Mouse (Mus musculus) liver, postnatal 0 days (tissue): ENCODE measurements around the gene Lck. TPM values are rescaled to one million over a fixed set of nuclear protein-coding genes. Genes with fewer than 3 reads are reported as not detected.

Experiments
- ATAC-seq: fragments of 200-750 bp; cut with Nextera tagmentation; 2 replicates; pipeline ENCODE4 v1.8.0; 2017; ENCODE audit warnings: mild to moderate bottlenecking, moderate library complexity
- DNase-seq: peaks from one replicate; pipeline ENCODE4 v3.0.0-alpha.2; 2016
- H3K27ac ChIP-seq: fragments of 300-500 bp; sonication (generic); 2 replicates; pipeline ENCODE4 v1.5.1; 2014; ENCODE audit warnings: antibody characterized with exemption, moderate library complexity, mild to moderate bottlenecking, low read depth
- H3K27me3 ChIP-seq: fragments of 300-500 bp; sonication (generic); 2 replicates; pipeline ENCODE4 v1.6.1; 2014; ENCODE audit warnings: low read length, control low read depth, mixed read lengths; ENCODE audit not compliant: insufficient read depth
- H3K36me3 ChIP-seq: fragments of 300-500 bp; sonication (generic); replicated peaks from 2 replicates; pipeline ENCODE4 v1.6.1; 2014; ENCODE audit warnings: mild to moderate bottlenecking, control low read depth, low read length, moderate library complexity, mixed read lengths; ENCODE audit not compliant: insufficient read depth
- H3K4me1 ChIP-seq: fragments of 300-500 bp; sonication (generic); 2 replicates; pipeline ENCODE4 v1.6.1; 2014; ENCODE audit warnings: antibody characterized with exemption, mild to moderate bottlenecking, control low read depth; ENCODE audit not compliant: insufficient read depth
- H3K4me2 ChIP-seq: fragments of 300-500 bp; sonication (generic); 2 replicates; pipeline ENCODE4 v1.6.1; 2014; ENCODE audit warnings: low read depth, mild to moderate bottlenecking, low read length, moderate library complexity, mixed read lengths
- H3K4me3 ChIP-seq: fragments of 300-500 bp; sonication (generic); 2 replicates; pipeline ENCODE4 v1.5.1; 2014; ENCODE audit warnings: low read depth, low read length
- H3K9ac ChIP-seq: fragments of 300-500 bp; sonication (generic); replicated peaks from 2 replicates; pipeline ENCODE4 v1.6.1; 2014; ENCODE audit warnings: mild to moderate bottlenecking, moderate library complexity
- H3K9me3 ChIP-seq: fragments of 300-500 bp; sonication (generic); 2 replicates; pipeline ENCODE4 v1.6.1; 2016; ENCODE audit warnings: mild to moderate bottlenecking, control low read depth, low read length, mixed read lengths
- CTCF ChIP-seq: sonication (generic); IDR thresholded peaks from 2 replicates; pipeline ENCODE4 v1.5.1; 2016; ENCODE audit warnings: antibody characterized with exemption, low read depth
- EP300 ChIP-seq: IDR thresholded peaks from 2 replicates; pipeline ENCODE4 v1.6.1; 2016; ENCODE audit warnings: antibody characterized with exemption, low read depth, mild to moderate bottlenecking
- WGBS: fragments of 180-500 bp; shearing (Covaris S2); extraction: QIAGEN DNeasy Blood & Tissue Kit; methylation state at CpG from one replicate; pipeline ENCODE4 v1.1.7; 2014; ENCODE audit not compliant: insufficient replicate concordance; 5-methylcytosine and 5-hydroxymethylcytosine counted together
- polyA plus RNA-seq: library from polyadenylated mRNA; unstranded; fragments of >200 nt; fragmentation: Nextera tagmentation; extraction: Ambion mirVana; gene quantifications from 2 replicates; pipeline ENCODE4 v1.2.1, GENCODE M21; 2015

Gene Lck
- polyA plus RNA-seq, 1 experiment from 2014 or later = 3.4 TPM

- TF ChIP-seq CTCF = no peak
- TF ChIP-seq EP300 = no peak
- Histone ChIP-seq H3K4me1 (peaks cover 5% of the 10 kb centered on the region; the same call in 1 of the 2 replicates), H3K9me3 (no peaks in the 10 kb centered on the region), H3K9ac (no peak overlapping the region), H3K4me2 (no peak overlapping the region), H3K27ac (no peak overlapping the region), H3K27me3 (no peaks in the 10 kb centered on the region), H3K4me3 (no peak overlapping the region), H3K36me3 (peaks cover 26% of the 10 kb centered on the region)
- ATAC-seq (no peak), DNase-seq (no peak)
- WGBS = 60% methylated on average over 4 of the region's 4 CpGs
Observed at GRCm38 (mm10) chr4:129610472-129610871, 37.0 kb upstream of the Lck start.

GRCm38 (mm10) chr4:129610026-129610425 lies 36.6 kb upstream of the Lck start:
- H3K9ac ChIP-seq = no peak overlapping the region
- 76% methylated on average over 4 of the region's 4 CpGs for WGBS
- ATAC-seq = no peak
- no peak for DNase-seq
- no peaks in the 10 kb centered on the region for H3K27me3 ChIP-seq
- peaks cover 29% of the 10 kb centered on the region for H3K36me3 ChIP-seq
- H3K4me2 ChIP-seq = no peak overlapping the region
- no peak overlapping the region for H3K27ac ChIP-seq
- no peak overlapping the region for H3K4me3 ChIP-seq
- H3K4me1 ChIP-seq = peaks cover 5% of the 10 kb centered on the region; the same call in 1 of the 2 replicates
- no peak for TF ChIP-seq CTCF
- no peaks in the 10 kb centered on the region for H3K9me3 ChIP-seq

GRCm38 (mm10) chr4:129609139-129609631 lies 35.7 kb upstream of the Lck start:
- 77% methylated on average over 12 of the region's 12 CpGs for WGBS
- Histone ChIP-seq H3K9ac (no peak overlapping the region), H3K4me1 (peaks cover 5% of the 10 kb centered on the region; the same call in 1 of the 2 replicates), H3K4me3 (no peak overlapping the region), H3K27me3 (no peaks in the 10 kb centered on the region), H3K9me3 (no peaks in the 10 kb centered on the region), H3K4me2 (no peak overlapping the region), H3K27ac (no peak overlapping the region), H3K36me3 (peaks cover 37% of the 10 kb centered on the region)
- no peak; the same call in 1 of the 2 replicates for ATAC-seq
- DNase-seq = no peak
- no peak for TF ChIP-seq CTCF
- TF ChIP-seq EP300 = no peak

DNA sequence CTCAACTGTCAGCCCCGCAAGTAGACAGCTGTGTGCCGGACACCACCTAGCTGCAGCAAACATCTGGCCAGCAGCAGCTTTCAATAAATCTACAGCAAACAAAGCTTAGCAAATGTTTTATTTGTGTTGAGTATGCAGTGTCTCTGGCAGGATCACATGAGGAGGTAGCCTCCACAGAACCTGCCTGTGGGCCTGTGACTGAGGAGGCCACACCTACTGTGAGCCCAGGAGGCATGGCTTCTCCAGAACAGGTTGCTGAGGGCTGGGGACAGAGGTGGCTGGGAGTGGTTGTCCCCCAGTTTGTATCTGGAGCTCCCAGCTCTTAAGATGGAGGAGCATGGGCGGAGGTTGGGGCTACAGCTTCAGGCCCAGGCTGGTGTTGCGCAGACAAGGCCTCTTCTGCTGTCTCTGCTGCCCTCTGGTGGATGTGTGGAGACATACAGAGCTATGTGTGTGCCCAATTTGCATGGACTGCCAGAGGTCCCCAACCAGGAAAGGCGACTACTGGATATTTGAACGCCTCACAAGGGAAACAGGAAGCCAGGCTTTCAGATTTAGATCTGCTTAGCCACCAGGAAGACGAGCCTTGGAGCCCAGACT lies 35.1 kb upstream of the Lck start:
- Histone ChIP-seq H3K4me2 (no peak overlapping the region), H3K9ac (no peak overlapping the region), H3K9me3 (no peaks in the 10 kb centered on the region), H3K27me3 (no peaks in the 10 kb centered on the region), H3K36me3 (peaks cover 44% of the 10 kb centered on the region), H3K4me3 (no peak overlapping the region), H3K4me1 (peaks cover 5% of the 10 kb centered on the region; the same call in 1 of the 2 replicates), H3K27ac (peak overlapping the region; percentile 55; the same call in 1 of the 2 replicates)
- 39% methylated on average over 7 of the region's 7 CpGs for WGBS
- TF ChIP-seq EP300 (no peak), CTCF (peak; percentile 97)
- ATAC-seq (peak; percentile 91), DNase-seq (peak; percentile 88)

DNA sequence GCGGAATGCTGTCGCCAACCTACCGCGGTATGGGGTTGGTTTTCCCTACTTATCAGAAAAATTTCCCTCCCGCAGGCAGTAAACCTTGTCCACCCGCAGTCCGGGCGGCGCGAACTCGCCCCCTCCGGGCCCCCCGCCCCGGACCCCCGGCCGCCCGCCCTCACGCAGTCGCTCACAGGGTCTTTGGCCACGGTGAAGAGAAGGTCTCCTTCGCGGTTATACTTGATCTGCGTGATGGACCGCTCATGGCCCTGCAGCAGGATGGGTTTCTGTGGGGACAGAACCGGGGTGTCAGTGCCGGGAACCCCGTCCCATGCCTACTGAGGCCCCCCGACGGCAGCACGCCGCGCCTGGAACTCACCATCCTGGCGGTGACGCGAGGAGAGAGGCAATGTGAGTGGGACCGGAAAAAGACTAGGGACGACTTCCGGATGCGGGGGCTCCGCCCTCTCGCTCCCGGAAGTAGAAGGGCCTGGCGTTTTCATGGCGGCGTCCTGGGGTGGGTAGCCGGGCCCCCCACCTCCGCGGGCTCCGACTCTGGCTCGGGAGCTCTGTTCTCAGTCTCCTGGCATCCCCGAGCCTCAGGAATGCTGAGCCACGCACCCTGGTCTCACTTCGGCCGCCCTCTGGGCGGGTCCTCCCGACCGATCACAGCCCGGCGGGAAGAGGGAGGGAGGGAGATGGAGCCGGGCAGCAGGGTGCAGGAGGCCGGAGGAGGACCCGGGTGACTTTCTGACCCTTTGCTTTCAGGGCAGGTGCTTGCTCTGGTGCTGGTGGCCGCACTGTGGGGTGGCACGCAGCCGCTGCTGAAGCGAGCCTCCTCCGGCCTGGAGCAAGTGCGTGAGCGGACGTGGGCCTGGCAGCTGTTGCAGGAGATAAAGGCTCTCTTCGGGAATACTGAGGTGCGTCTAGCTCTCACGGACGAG lies 27.1 kb upstream of the Lck start, which contains the start of the genes Eif3i and Tmem234:
Gene Eif3i, minus strand, starts transcription at position 416 of the 926 bp plus-strand sequence.
Gene Tmem234, plus strand, starts transcription at position 436 of the 926 bp plus-strand sequence.
- WGBS = under 1% methylated on average over 63 of the region's 74 CpGs
- Histone ChIP-seq H3K27ac (peak within 1 kb of the TSS; percentile 75), H3K4me3 (peak within 1 kb of the TSS; percentile 79), H3K4me2 (peak within 1 kb of the TSS; percentile 99), H3K9me3 (no peaks in the 10 kb centered on the region), H3K27me3 (no peaks in the 10 kb centered on the region), H3K9ac (peak within 1 kb of the TSS; percentile 83), H3K4me1 (peaks cover 23% of the 10 kb centered on the region), H3K36me3 (peaks cover 44% of the 10 kb centered on the region)
- TF ChIP-seq CTCF = peak; percentile 23; the same call in 1 of the 2 replicates
- TF ChIP-seq EP300 = peak; percentile 34; the same call in 1 of the 2 replicates
- ATAC-seq = peak; percentile 94
- DNase-seq = peak; percentile 88

DNA sequence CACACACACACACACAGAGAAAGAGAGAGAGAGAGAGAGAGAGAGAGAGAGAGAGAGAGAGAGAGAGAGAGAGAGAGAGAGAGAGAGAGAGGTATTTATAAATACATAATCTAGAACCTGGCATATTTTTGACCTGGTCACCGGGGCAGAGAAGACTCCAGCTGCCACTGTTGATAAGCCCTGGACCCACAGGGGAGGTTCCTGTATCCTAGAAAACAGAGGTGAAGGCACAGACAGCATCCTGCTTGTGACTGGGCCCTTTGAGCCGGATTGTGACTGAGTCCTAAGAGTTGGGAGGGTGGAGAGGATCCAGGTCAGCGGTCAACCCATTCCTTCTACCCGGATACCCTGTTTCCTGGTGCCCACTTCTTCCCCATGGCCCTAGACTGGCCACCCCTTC lies 15.4 kb upstream of the Lck start:
- Histone ChIP-seq H3K4me3 (no peak overlapping the region), H3K9ac (no peak overlapping the region), H3K27ac (peak overlapping the region; percentile 57; the same call in 1 of the 2 replicates), H3K9me3 (no peaks in the 10 kb centered on the region), H3K4me2 (peak overlapping the region; percentile 48; the same call in 1 of the 2 replicates), H3K36me3 (peaks cover 29% of the 10 kb centered on the region), H3K4me1 (peaks cover 23% of the 10 kb centered on the region; the same call in 1 of the 2 replicates), H3K27me3 (no peaks in the 10 kb centered on the region)
- peak; percentile 43 for DNase-seq
- 51% methylated on average over 4 of the region's 4 CpGs for WGBS
- TF ChIP-seq CTCF = no peak
- peak; percentile 91 for TF ChIP-seq EP300
- ATAC-seq = peak; percentile 79
